Mouse (Mus musculus) liver, adult 2 months (tissue): ENCODE results near the gene Tomm6. TPM values are rescaled to one million over a fixed set of nuclear protein-coding genes. Genes with fewer than 3 reads are reported as not detected.
"Not testable (repeated sequence)": the region's sequence is repeated elsewhere in the genome, so short reads cannot be mapped to it uniquely, and the experiment has no call there.

Experiments used
- DNase-seq: peaks from one replicate; pipeline ENCODE4 v3.0.0-alpha.2; 2011; ENCODE audit warnings: low read depth, low spot score; ENCODE audit errors: extremely low read depth
- H3K27ac ChIP-seq: fragments of 200-500 bp; replicated peaks from 2 replicates; pipeline ENCODE4 v1.5.1; 2012; ENCODE audit warnings: low read depth, mild to moderate bottlenecking, control low read depth, inconsistent platforms, low read length; ENCODE audit not compliant: insufficient read depth
- H3K27me3 ChIP-seq: fragments of 200-500 bp; 2 replicates; pipeline ENCODE4 v1.6.1; 2012; ENCODE audit warnings: mild to moderate bottlenecking, moderate library complexity, low read length, inconsistent platforms; ENCODE audit not compliant: control insufficient read depth, insufficient read depth
- H3K36me3 ChIP-seq: fragments of 200-500 bp; 2 replicates; pipeline ENCODE4 v1.6.1; 2012; ENCODE audit warnings: low read length, inconsistent platforms; ENCODE audit not compliant: control insufficient read depth, insufficient read depth
- H3K4me1 ChIP-seq: fragments of 200-500 bp; 2 replicates; pipeline ENCODE4 v1.6.1; 2011; ENCODE audit warnings: low read length; ENCODE audit not compliant: control insufficient read depth, insufficient read depth
- H3K4me3 ChIP-seq: fragments of 200-500 bp; 2 replicates; pipeline ENCODE4 v1.5.1; 2011; ENCODE audit warnings: low read depth, mild to moderate bottlenecking, control low read depth, low read length, moderate library complexity; ENCODE audit not compliant: insufficient read depth
- H3K79me2 ChIP-seq: fragments of 200-500 bp; 2 replicates; pipeline ENCODE4 v1.6.1; 2012; ENCODE audit warnings: inconsistent platforms, mild to moderate bottlenecking, low read length, moderate library complexity; ENCODE audit not compliant: control insufficient read depth, insufficient read depth
- H3K9ac ChIP-seq: fragments of 200-500 bp; 2 replicates; pipeline ENCODE4 v1.6.1; 2012; ENCODE audit warnings: low read depth, mild to moderate bottlenecking, control low read depth, inconsistent platforms, low read length
- CTCF ChIP-seq: fragments of 200-500 bp; IDR thresholded peaks from 2 replicates; pipeline ENCODE4 v1.5.1; 2011; ENCODE audit warnings: low read depth, low read length, control low read depth
- POLR2A ChIP-seq: fragments of 200-500 bp; IDR thresholded peaks from 2 replicates; pipeline ENCODE4 v1.6.1; 2011; ENCODE audit warnings: low read length, control low read depth; ENCODE audit not compliant: insufficient read depth; ENCODE audit errors: extremely low read depth
- WGBS: fragments of 180-500 bp; shearing (Covaris S2); methylation state at CpG from one replicate; pipeline ENCODE4 v1.1.7; 2018; 5-methylcytosine and 5-hydroxymethylcytosine counted together
- polyA plus RNA-seq: library from polyadenylated mRNA; depleted of rRNA; stranded (reverse); fragments of >200 nt; gene quantifications from 2 replicates; pipeline ENCODE4 v1.2.3, GENCODE M21; 2012
- total RNA-seq: library from RNA; depleted of rRNA; stranded (reverse); fragments of >200 nt; gene quantifications from 2 replicates; pipeline ENCODE4 v1.2.3, GENCODE M21; 2014

Gene Tomm6
- total and polyA plus RNA-seq, 2 experiments = 30.6 to 97.6 TPM

- peaks cover 3% of the 10 kb centered on the region; the same call in 1 of the 2 replicates for H3K4me1 ChIP-seq
- no peak for DNase-seq
- no peaks in the 10 kb centered on the region for H3K27me3 ChIP-seq
- no peaks in the 10 kb centered on the region for H3K36me3 ChIP-seq
- 86% methylated on average over 4 of the region's 4 CpGs for WGBS
- no peaks in the 10 kb centered on the region for H3K79me2 ChIP-seq
- no peak for TF ChIP-seq POLR2A
- TF ChIP-seq CTCF = no peak
- no peak overlapping the region for H3K27ac ChIP-seq
- no peak overlapping the region for H3K4me3 ChIP-seq
- no peak overlapping the region for H3K9ac ChIP-seq
These were observed 19.0 kb downstream of the Tomm6 start for GRCm38 (mm10) chr17:47669166-47669565.

- H3K27me3 ChIP-seq = no peaks in the 10 kb centered on the region
- TF ChIP-seq POLR2A = no peak
- no peak for TF ChIP-seq CTCF
- H3K9ac ChIP-seq = no peak overlapping the region
- no peaks in the 10 kb centered on the region for H3K79me2 ChIP-seq
- WGBS = 42% methylated on average over 7 of the region's 7 CpGs
- H3K4me1 ChIP-seq = no peaks in the 10 kb centered on the region
- DNase-seq = no peak
- H3K4me3 ChIP-seq = no peak overlapping the region
- H3K27ac ChIP-seq = no peak overlapping the region
- H3K36me3 ChIP-seq = no peaks in the 10 kb centered on the region
These were observed 23.7 kb downstream of the Tomm6 start for GRCm38 (mm10) chr17:47664474-47664873.

- 84% methylated on average over 9 of the region's 9 CpGs for WGBS
- H3K4me1 ChIP-seq = no peaks in the 10 kb centered on the region
These were observed 25.0 kb downstream of the Tomm6 start for GRCm38 (mm10) chr17:47663009-47663713.

GRCm38 (mm10) chr17:47658741-47659243 is 29.4 kb downstream of the Tomm6 start:
- H3K4me3 ChIP-seq = no peak overlapping the region
- no peak for DNase-seq
- H3K27me3 ChIP-seq = no peaks in the 10 kb centered on the region
- 63% methylated on average over 3 of the region's 3 CpGs for WGBS
- H3K27ac ChIP-seq = no peak overlapping the region
- TF ChIP-seq CTCF (no peak), POLR2A (no peak)
- no peaks in the 10 kb centered on the region for H3K36me3 ChIP-seq
- no peaks in the 10 kb centered on the region for H3K4me1 ChIP-seq
- no peaks in the 10 kb centered on the region for H3K79me2 ChIP-seq
- no peak overlapping the region for H3K9ac ChIP-seq

More at GRCm38 (mm10) chr17:47663009-47663713, 25.0 kb downstream of the Tomm6 start:
- no peaks in the 10 kb centered on the region for H3K36me3 ChIP-seq
- no peak overlapping the region for H3K9ac ChIP-seq
- no peaks in the 10 kb centered on the region for H3K27me3 ChIP-seq
- no peak overlapping the region for H3K4me3 ChIP-seq
- no peaks in the 10 kb centered on the region for H3K79me2 ChIP-seq
- no peak for DNase-seq
- no peak overlapping the region for H3K27ac ChIP-seq
- no peak for TF ChIP-seq CTCF
- TF ChIP-seq POLR2A = no peak

GRCm38 (mm10) chr17:47657901-47658300 is 30.3 kb downstream of the Tomm6 start:
- Histone ChIP-seq H3K9ac (no peak overlapping the region), H3K4me1 (no peaks in the 10 kb centered on the region), H3K36me3 (no peaks in the 10 kb centered on the region), H3K4me3 (no peak overlapping the region), H3K27me3 (no peaks in the 10 kb centered on the region), H3K79me2 (no peaks in the 10 kb centered on the region), H3K27ac (no peak overlapping the region)
- WGBS = 82% methylated on average over 4 of the region's 4 CpGs
- DNase-seq = no peak
- TF ChIP-seq CTCF = no peak
- no peak for TF ChIP-seq POLR2A

- TF ChIP-seq POLR2A = no peak
- no peak for TF ChIP-seq CTCF
- H3K27ac ChIP-seq = no peak overlapping the region
- H3K9ac ChIP-seq = no peak overlapping the region
- peak; percentile 61 for DNase-seq
- no peak overlapping the region for H3K4me3 ChIP-seq
- WGBS = 38% methylated on average over 5 of the region's 5 CpGs
- H3K36me3 ChIP-seq = no peaks in the 10 kb centered on the region
- no peaks in the 10 kb centered on the region for H3K4me1 ChIP-seq
- no peaks in the 10 kb centered on the region; the same call in 1 of the 2 replicates for H3K79me2 ChIP-seq
- no peaks in the 10 kb centered on the region for H3K27me3 ChIP-seq
These were observed 32.5 kb downstream of the Tomm6 start for GRCm38 (mm10) chr17:47655697-47656096.

- DNase-seq, H3K27me3 ChIP-seq, H3K4me1 ChIP-seq, H3K4me3 ChIP-seq, H3K27ac ChIP-seq, H3K79me2 ChIP-seq, H3K36me3 ChIP-seq, H3K9ac ChIP-seq: not testable (repeated sequence)
- 98% methylated on average over 8 of the region's 8 CpGs for WGBS
These were observed 33.8 kb downstream of the Tomm6 start for GRCm38 (mm10) chr17:47654346-47654745.
